Mouse (Mus musculus): ENCODE results near the gene Arhgef11.

GRCm38 (mm10) chr3:87616354-87616753, 1.0 kb upstream of the Arhgef11 start:
- TF ChIP-seq USF1 (IDR thresholded peaks at IDR 0.05; ENCODE audit: low read depth) (no peak), CTCF (IDR thresholded peaks at IDR 0.05; ENCODE audit: control insufficient read depth, insufficient read depth, insufficient read length) (no peak), MYOD1 (IDR thresholded peaks at IDR 0.05; ENCODE audit: control insufficient read depth, insufficient read length, low read depth) (no peak), CEBPB (IDR thresholded peaks at IDR 0.05; ENCODE audit: low read depth) (no peak), MAX (IDR thresholded peaks at IDR 0.05) (no peak), MYOG (IDR thresholded peaks at IDR 0.05; ENCODE audit: control insufficient read depth, extremely low read depth, insufficient read length) (no peak), FOSL1 (IDR thresholded peaks at IDR 0.05; ENCODE audit: insufficient read depth, low read length, poor library complexity, severe bottlenecking) (no peak)
